Mouse (Mus musculus) midbrain, embryonic 11.5 days (tissue): ENCODE data around the gene Ap1b1. TPM values are rescaled to one million over a fixed set of nuclear protein-coding genes. Genes with fewer than 3 reads are reported as not detected.
A peak's percentile ranks its signal among the peaks of the same experiment; 100 is the strongest.
"Not testable (repeated sequence)": the region's sequence is repeated elsewhere in the genome, so short reads cannot be mapped to it uniquely, and the experiment has no call there.

Experiments used
- ATAC-seq: fragments of 200-750 bp; cut with Nextera tagmentation; 2 replicates; pipeline ENCODE4 v1.8.0; 2017; ENCODE audit warnings: moderate TSS enrichment, moderate library complexity; ENCODE audit not compliant: low FRiP score
- DNase-seq: peaks from one replicate; pipeline ENCODE4 v3.0.0; 2015; ENCODE audit warnings: low spot score; ENCODE audit errors: missing footprints
- H3K27ac ChIP-seq: fragments of 300-500 bp; sonication (generic); 2 replicates; pipeline ENCODE4 v1.5.1; 2014; ENCODE audit warnings: low read depth, low read length
- H3K27me3 ChIP-seq: fragments of 300-500 bp; sonication (generic); 2 replicates; pipeline ENCODE4 v1.6.1; 2014; ENCODE audit warnings: mild to moderate bottlenecking, low read length, moderate library complexity, mixed read lengths; ENCODE audit not compliant: control insufficient read depth, insufficient read depth
- H3K36me3 ChIP-seq: fragments of 300-500 bp; sonication (generic); 2 replicates; pipeline ENCODE4 v1.6.1; 2014; ENCODE audit warnings: mild to moderate bottlenecking, low read length, moderate library complexity, mixed read lengths; ENCODE audit not compliant: control insufficient read depth, insufficient read depth
- H3K4me1 ChIP-seq: fragments of 300-500 bp; sonication (generic); 2 replicates; pipeline ENCODE4 v1.6.1; 2014; ENCODE audit warnings: low read length; ENCODE audit not compliant: control insufficient read depth, insufficient read depth
- H3K4me2 ChIP-seq: fragments of 300-500 bp; sonication (generic); 2 replicates; pipeline ENCODE4 v1.6.1; 2014; ENCODE audit warnings: mild to moderate bottlenecking, moderate library complexity
- H3K4me3 ChIP-seq: fragments of 300-500 bp; sonication (generic); 2 replicates; pipeline ENCODE4 v1.5.1; 2014; ENCODE audit warnings: low read depth, low read length
- H3K9ac ChIP-seq: fragments of 300-500 bp; sonication (generic); 2 replicates; pipeline ENCODE4 v1.6.1; 2014; ENCODE audit warnings: low read length
- H3K9me3 ChIP-seq: fragments of 300-500 bp; sonication (generic); 2 replicates; pipeline ENCODE4 v1.6.1; 2016; ENCODE audit warnings: low read length; ENCODE audit not compliant: control insufficient read depth
- WGBS: fragments of 180-500 bp; shearing (Covaris S2); extraction: QIAGEN DNeasy Blood & Tissue Kit; methylation state at CpG from one replicate; pipeline ENCODE4 v1.1.7; 2014; 5-methylcytosine and 5-hydroxymethylcytosine counted together
- polyA plus RNA-seq: library from polyadenylated mRNA; unstranded; fragments of >200 nt; fragmentation: Nextera tagmentation; extraction: Ambion mirVana; gene quantifications from 2 replicates; pipeline ENCODE4 v1.2.1, GENCODE M21; 2014

Ap1b1 gene
- polyA plus RNA-seq, 1 experiment from 2014 or later = 59.5 TPM

DNA sequence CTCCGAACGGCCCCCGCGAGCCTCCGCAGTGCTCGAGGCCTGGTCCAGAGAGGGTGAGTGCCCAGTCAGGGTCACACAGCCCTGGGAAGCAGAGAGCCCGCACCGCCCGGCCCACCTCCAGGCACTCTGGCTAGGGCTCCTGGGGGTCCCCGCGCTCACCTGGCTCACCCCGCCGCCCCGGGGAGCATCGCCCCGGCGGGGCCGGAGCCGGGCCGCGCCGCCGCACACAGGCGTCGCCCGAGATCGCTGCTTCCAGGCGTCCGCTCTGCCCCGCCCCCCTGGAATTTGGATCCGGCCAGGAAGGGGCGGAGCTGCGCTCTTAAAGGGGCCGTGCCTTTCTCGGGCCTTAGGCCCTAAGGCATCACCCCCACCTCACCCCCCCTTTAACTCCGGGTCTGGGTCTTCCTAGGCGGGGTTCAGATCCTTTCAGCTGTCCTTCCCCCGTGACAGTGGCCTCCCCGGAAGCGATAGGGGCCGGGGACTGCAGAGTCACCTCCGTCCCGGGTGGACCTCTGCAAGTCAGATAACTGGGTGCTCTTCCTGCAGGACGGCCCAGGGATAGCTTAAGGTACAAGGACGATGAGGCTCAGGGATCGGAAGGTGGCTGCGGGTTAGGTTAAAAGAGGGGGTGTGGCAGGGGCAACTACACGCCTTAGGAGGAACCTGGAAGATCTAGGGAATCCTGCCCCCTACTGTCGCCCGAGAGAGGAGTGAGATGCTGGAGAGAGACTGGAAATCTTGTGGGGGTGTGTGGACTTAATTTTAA lies 78.6 kb downstream of the Ap1b1 start, which contains the start of gene Gas2l1:
Gas2l1 (minus strand) TSS at position 272 of the 766 bp plus-strand sequence.
- peak within 1 kb of the TSS; percentile 73 for H3K9ac ChIP-seq
- DNase-seq = peak; percentile 99
- peak within 1 kb of the TSS; percentile 83 for H3K4me2 ChIP-seq
- H3K27ac ChIP-seq = peak within 1 kb of the TSS; percentile 5; the same call in 1 of the 2 replicates
- H3K4me1 ChIP-seq = peaks cover 32% of the 10 kb centered on the region
- H3K4me3 ChIP-seq = peak within 1 kb of the TSS; percentile 67
- peak; percentile 84 for ATAC-seq
- WGBS = under 1% methylated on average over 42 of the region's 50 CpGs
- H3K27me3 ChIP-seq = peaks cover 45% of the 10 kb centered on the region
- peaks cover 17% of the 10 kb centered on the region for H3K36me3 ChIP-seq
- no peaks in the 10 kb centered on the region for H3K9me3 ChIP-seq

DNA sequence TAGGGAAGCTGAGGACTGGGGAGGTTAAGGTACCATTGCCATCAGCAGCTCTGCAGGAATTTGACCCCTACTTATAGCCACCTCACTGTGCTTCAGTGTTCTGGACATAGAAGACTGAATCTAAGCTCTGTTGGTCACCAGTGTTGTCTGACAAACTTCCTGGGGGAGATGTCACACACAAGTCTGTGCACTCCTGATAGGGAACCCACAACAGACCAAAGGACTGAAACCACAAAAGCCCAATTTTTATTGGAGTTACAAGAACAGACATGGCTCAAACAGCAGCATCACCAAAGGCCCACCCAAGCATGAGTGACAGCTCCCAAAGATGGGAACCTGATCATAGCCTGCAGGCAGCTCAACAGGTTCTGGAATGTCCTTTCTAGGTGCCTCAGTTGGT lies 80.4 kb downstream of the Ap1b1 start:
- ATAC-seq = no peak
- Histone ChIP-seq H3K4me1 (peaks cover 18% of the 10 kb centered on the region), H3K36me3 (peaks cover 32% of the 10 kb centered on the region), H3K9ac (no peak overlapping the region), H3K27me3 (peaks cover 28% of the 10 kb centered on the region), H3K4me2 (no peak overlapping the region), H3K4me3 (no peak overlapping the region), H3K9me3 (no peaks in the 10 kb centered on the region), H3K27ac (no peak overlapping the region)
- peak; percentile 84 for DNase-seq

- Histone ChIP-seq H3K9me3 (no peaks in the 10 kb centered on the region), H3K4me3 (no peak overlapping the region), H3K27me3 (peaks cover 15% of the 10 kb centered on the region), H3K4me2 (no peak overlapping the region), H3K36me3 (peaks cover 42% of the 10 kb centered on the region), H3K9ac (no peak overlapping the region), H3K4me1 (peaks cover 9% of the 10 kb centered on the region), H3K27ac (no peak overlapping the region)
- WGBS = 88% methylated on average over 9 of the region's 9 CpGs
- ATAC-seq (no peak), DNase-seq (no peak)
Observed at GRCm38 (mm10) chr11:5068126-5068971, 81.7 kb downstream of the Ap1b1 start.

GRCm38 (mm10) chr11:5074882-5075281 lies 88.3 kb downstream of the Ap1b1 start:
- no peaks in the 10 kb centered on the region for H3K9me3 ChIP-seq
- H3K4me3 ChIP-seq = no peak overlapping the region
- no peaks in the 10 kb centered on the region for H3K27me3 ChIP-seq
- no peaks in the 10 kb centered on the region for H3K4me1 ChIP-seq
- no peak overlapping the region for H3K27ac ChIP-seq
- no peak overlapping the region for H3K4me2 ChIP-seq
- 74% methylated on average over 4 of the region's 4 CpGs for WGBS
- peaks cover 39% of the 10 kb centered on the region for H3K36me3 ChIP-seq
- DNase-seq (no peak), ATAC-seq (peak; percentile 44; the same call in 1 of the 2 replicates)
- H3K9ac ChIP-seq = no peak overlapping the region

DNA sequence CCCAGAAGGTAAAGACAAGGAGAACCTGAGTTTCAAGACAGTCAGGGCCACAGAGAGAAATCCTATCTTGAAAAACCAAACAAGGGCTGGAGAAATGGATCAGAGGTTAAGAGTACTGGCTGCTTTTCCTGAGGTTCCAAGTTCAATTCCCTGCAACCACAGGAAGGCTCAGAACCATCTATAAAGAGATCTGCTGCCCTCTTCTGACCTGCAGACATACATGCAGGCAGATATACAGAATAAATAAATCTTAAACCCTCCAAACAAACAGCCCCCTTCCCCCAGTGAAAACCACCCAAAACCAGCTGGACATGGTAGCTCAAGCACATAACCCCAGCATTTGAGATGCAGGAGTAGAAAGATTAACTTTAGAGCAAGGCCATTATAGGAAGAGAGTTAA lies 89.1 kb downstream of the Ap1b1 start:
- Histone ChIP-seq H3K4me1 (no peaks in the 10 kb centered on the region), H3K9me3 (no peaks in the 10 kb centered on the region), H3K4me3 (no peak overlapping the region), H3K27ac (no peak overlapping the region), H3K27me3 (no peaks in the 10 kb centered on the region), H3K36me3 (peaks cover 37% of the 10 kb centered on the region), H3K4me2 (no peak overlapping the region), H3K9ac (no peak overlapping the region)
- ATAC-seq = no peak
- DNase-seq = no peak

- 96% methylated on average over 3 of the region's 5 CpGs for WGBS
- H3K4me1 ChIP-seq, H3K4me3 ChIP-seq, H3K4me2 ChIP-seq, H3K27ac ChIP-seq, H3K9me3 ChIP-seq, ATAC-seq, H3K9ac ChIP-seq, H3K27me3 ChIP-seq: not testable (repeated sequence)
- DNase-seq = peak; percentile 87
- peaks cover 33% of the 10 kb centered on the region for H3K36me3 ChIP-seq
Observed at GRCm38 (mm10) chr11:5076843-5077242, 90.2 kb downstream of the Ap1b1 start.

DNA sequence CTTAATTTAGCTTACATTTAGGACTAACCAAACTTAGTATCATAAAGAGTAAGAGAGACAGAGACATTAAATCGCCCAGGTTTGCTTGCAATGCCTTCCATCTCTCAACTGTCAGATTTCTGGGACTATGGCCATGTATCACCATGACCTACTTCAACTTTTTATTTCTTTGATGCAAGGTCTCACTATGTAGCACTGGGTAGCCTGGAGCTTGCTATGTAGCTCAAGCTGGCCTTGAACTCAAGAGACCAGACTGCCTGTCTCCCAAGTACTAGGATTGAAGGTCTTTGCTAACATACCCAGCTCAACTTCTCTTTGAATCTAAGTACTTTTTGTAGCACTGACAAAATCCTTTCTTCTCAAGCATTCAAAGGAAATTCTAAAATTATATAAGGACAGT lies 102.5 kb downstream of the Ap1b1 start:
- DNase-seq (no peak), ATAC-seq (no peak)
- Histone ChIP-seq H3K9me3 (no peaks in the 10 kb centered on the region), H3K27me3 (no peaks in the 10 kb centered on the region), H3K4me3 (no peak overlapping the region), H3K4me2 (no peak overlapping the region), H3K27ac (no peak overlapping the region), H3K36me3 (peaks cover 38% of the 10 kb centered on the region), H3K9ac (no peak overlapping the region), H3K4me1 (no peaks in the 10 kb centered on the region)
- 96% methylated on average over 1 of the region's 1 CpGs for WGBS

GRCm38 (mm10) chr11:5091706-5092105 lies 105.1 kb downstream of the Ap1b1 start:
- H3K27ac ChIP-seq = no peak overlapping the region
- H3K4me2 ChIP-seq = no peak overlapping the region
- H3K4me1 ChIP-seq = peaks cover 5% of the 10 kb centered on the region; the same call in 1 of the 2 replicates
- H3K36me3 ChIP-seq = peaks cover 29% of the 10 kb centered on the region
- no peaks in the 10 kb centered on the region for H3K9me3 ChIP-seq
- H3K4me3 ChIP-seq = no peak overlapping the region
- no peak for ATAC-seq
- no peaks in the 10 kb centered on the region for H3K27me3 ChIP-seq
- WGBS = 51% methylated on average over 2 of the region's 2 CpGs
- DNase-seq = no peak
- no peak overlapping the region for H3K9ac ChIP-seq
